Comparison of ENCODE assay signal across 15 mouse cellular contexts in the genomic region with DNA sequence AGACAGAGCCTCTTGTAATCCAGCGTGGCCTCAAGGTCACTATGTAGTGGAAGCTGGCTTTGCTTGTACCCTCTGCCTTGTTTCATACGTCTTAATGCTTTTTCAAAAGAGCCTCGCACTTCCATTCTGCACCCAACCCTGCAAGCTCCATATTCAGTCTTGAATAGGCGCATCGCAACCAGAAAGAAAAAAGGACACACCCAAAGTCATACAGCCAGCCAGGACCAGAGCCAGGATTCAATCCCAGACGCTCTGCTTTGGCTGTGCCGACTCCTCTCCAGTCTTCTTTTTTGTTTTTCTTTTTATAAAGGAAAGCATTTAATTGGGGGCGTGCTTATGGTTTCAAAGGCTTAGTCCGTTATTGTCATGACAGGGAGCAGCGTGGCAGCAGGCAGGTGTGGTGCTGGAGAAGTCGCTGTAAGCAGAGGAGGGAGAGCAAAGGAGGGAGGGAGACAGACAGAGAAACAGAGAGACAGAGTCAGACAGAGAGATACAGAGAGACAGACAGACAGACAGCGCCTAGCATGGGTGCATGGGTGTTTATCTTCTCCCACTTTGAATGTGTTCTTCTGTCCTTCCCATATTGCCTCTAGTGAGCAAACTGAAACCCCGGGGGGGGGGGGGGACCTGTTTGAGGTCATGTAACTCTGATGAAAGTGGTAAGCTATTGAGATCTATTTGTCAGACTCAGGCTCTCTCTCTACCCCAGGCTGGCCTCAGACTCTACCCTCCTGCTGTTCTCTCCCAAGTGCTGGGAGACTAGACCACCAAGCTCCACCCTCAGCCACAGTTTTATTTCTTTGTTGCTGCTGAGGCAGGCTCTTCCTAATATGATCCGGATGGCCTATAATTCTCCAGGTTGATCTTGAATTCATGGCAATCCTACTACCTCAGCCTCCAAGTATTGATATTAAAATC. TPM values are rescaled to one million over a fixed set of nuclear protein-coding genes. Genes with fewer than 3 reads are reported as not detected.
DNase-seq lines count a peak whose midpoint lies in the region; ATAC-seq and TF ChIP-seq lines count a peak whose summit lies in the region.
"Had no signal": no experiment of that assay in that cellular context is flagged by ENCODE, and none has a peak within 500 bp of the region (broad histone marks: within the 10 kb centered on the region; RNA-seq: fewer than 3 reads in every experiment).

No protein-coding gene starts in this region.

- H3K4me1 ChIP-seq in spleen, adult 2 months (ENCODE audit: control insufficient read depth, insufficient read depth, insufficient read length): peaks cover 31% of the 10 kb centered on the region; the same call in 1 of the 2 replicates
- peaks cover 33% of the 10 kb centered on the region for H3K4me1 ChIP-seq in liver, embryonic 16.5 days (ENCODE audit: control insufficient read depth, low read depth, low read length)
- H3K4me1 ChIP-seq in kidney, embryonic 16.5 days (ENCODE audit: insufficient read depth, low read length): no peaks in the 10 kb centered on the region
- 0 out of 2 replicates have a peak, but pooled peaks cover 3% of the 10 kb centered on the region for H3K4me1 ChIP-seq in hindbrain, embryonic 12.5 days

- no peaks in the 10 kb centered on the region for H3K27me3 ChIP-seq in spleen, adult 2 months (ENCODE audit: control insufficient read depth, insufficient read depth, low read length)
- no peaks in the 10 kb centered on the region for H3K27me3 ChIP-seq in liver, embryonic 16.5 days (ENCODE audit: control insufficient read depth, insufficient read depth, low read depth, low read length)
- no peaks in the 10 kb centered on the region; the same call in 1 of the 2 replicates for H3K27me3 ChIP-seq in kidney, embryonic 16.5 days (ENCODE audit: insufficient read depth, low read length)
- H3K27me3 ChIP-seq in hindbrain, embryonic 12.5 days: no peaks in the 10 kb centered on the region
- H3K27me3 ChIP-seq: midbrain, embryonic 12.5 days had no signal

- peak overlapping the region; percentile 97 for H3K27ac ChIP-seq in spleen, adult 2 months (ENCODE audit: insufficient read depth, low read length)
- H3K27ac ChIP-seq in liver, embryonic 16.5 days (ENCODE audit: low read length): peak overlapping the region; percentile 81; the same call in 1 of the 2 replicates
- no peak overlapping the region for H3K27ac ChIP-seq in kidney, embryonic 16.5 days (ENCODE audit: low read length)
- no peak overlapping the region for H3K27ac ChIP-seq in hindbrain, embryonic 12.5 days
- H3K27ac ChIP-seq: heart, adult 2 months; left cerebral cortex, adult 2 months; midbrain, embryonic 12.5 days had no signal

- peak overlapping the region; percentile 52 for H3K4me3 ChIP-seq in spleen, adult 2 months (ENCODE audit: extremely low read depth, insufficient read depth, insufficient read length)
- peak overlapping the region; percentile 5; the same call in 1 of the 2 replicates for H3K4me3 ChIP-seq in liver, embryonic 16.5 days (ENCODE audit: low read depth, low read length)
- H3K4me3 ChIP-seq in kidney, embryonic 16.5 days (ENCODE audit: low read length): no peak overlapping the region
- no peak overlapping the region for H3K4me3 ChIP-seq in hindbrain, embryonic 12.5 days
- H3K4me3 ChIP-seq: heart, adult 2 months; left cerebral cortex, adult 2 months; midbrain, embryonic 12.5 days had no signal

- TF ChIP-seq CTCF in spleen, adult 2 months (IDR thresholded peaks at IDR 0.05; ENCODE audit: extremely low read depth, insufficient read depth, insufficient read length, insufficient replicate concordance): no peak

- TF ChIP-seq POLR2A in spleen, adult 2 months (IDR thresholded peaks at IDR 0.05; ENCODE audit: low read depth, low read length): no peak

- WGBS in spleen, adult 2 months: 47% methylated on average over 14 of the region's 14 CpGs
- WGBS in liver, embryonic 16.5 days (ENCODE audit: insufficient replicate concordance): 33% methylated on average over 14 of the region's 14 CpGs
- WGBS in kidney, embryonic 16.5 days: 58% methylated on average over 14 of the region's 14 CpGs
- WGBS in hindbrain, embryonic 12.5 days: 41% methylated on average over 14 of the region's 14 CpGs

- no peak overlapping the region; the same call in 1 of the 2 replicates for H3K9ac ChIP-seq in liver, embryonic 16.5 days (ENCODE audit: low read depth, low read length)
- H3K9ac ChIP-seq in kidney, embryonic 16.5 days (replicated peaks; ENCODE audit: low read length): no peak overlapping the region
- no peak overlapping the region for H3K9ac ChIP-seq in hindbrain, embryonic 12.5 days
- H3K9ac ChIP-seq: midbrain, embryonic 12.5 days had no signal

- H3K36me3 ChIP-seq in spleen, adult 2 months (ENCODE audit: control insufficient read depth, insufficient read depth, low read length): no peaks in the 10 kb centered on the region
- no peaks in the 10 kb centered on the region for H3K36me3 ChIP-seq in liver, embryonic 16.5 days (ENCODE audit: control insufficient read depth, insufficient read depth)
- no peaks in the 10 kb centered on the region for H3K36me3 ChIP-seq in kidney, embryonic 16.5 days (ENCODE audit: insufficient read depth, low read length)
- H3K36me3 ChIP-seq in hindbrain, embryonic 12.5 days: no peaks in the 10 kb centered on the region
- H3K36me3 ChIP-seq: midbrain, embryonic 12.5 days had no signal

- no peaks in the 10 kb centered on the region for H3K9me3 ChIP-seq in liver, embryonic 16.5 days (replicated peaks; ENCODE audit: control insufficient read depth, low read length)
- H3K9me3 ChIP-seq in kidney, embryonic 16.5 days (ENCODE audit: low read length): no peaks in the 10 kb centered on the region
- no peaks in the 10 kb centered on the region for H3K9me3 ChIP-seq in hindbrain, embryonic 12.5 days (replicated peaks)
- H3K9me3 ChIP-seq: midbrain, embryonic 12.5 days had no signal

- ATAC-seq in liver, embryonic 16.5 days (ENCODE audit: low read depth): no peak
- no peak for ATAC-seq in kidney, embryonic 16.5 days (ENCODE audit: low FRiP score, low TSS enrichment)
- no peak for ATAC-seq in hindbrain, embryonic 12.5 days (ENCODE audit: low FRiP score)

- DNase-seq in gastrocnemius, adult 18-20 months (ENCODE audit: low spot score): peak; percentile 4
- DNase-seq in gastrocnemius, adult 8-10 months (ENCODE audit: low spot score in 2 of 2): no peak
- DNase-seq in spleen, adult 2 months (ENCODE audit: low read depth in 1 of 2, low spot score in 2 of 2): no peak
- DNase-seq in spleen, postnatal 10 days (ENCODE audit: low spot score in 2 of 2): no peak
- DNase-seq in ovary, adult 18-20 months (ENCODE audit: low spot score): no peak
- DNase-seq: adrenal gland, adult 8-10 months; kidney, adult 11 months; right cerebral cortex, adult 18-20 months had no signal

- H3K4me2 ChIP-seq in liver, embryonic 16.5 days (ENCODE audit: low read depth, low read length): peak overlapping the region; percentile 38
- no peak overlapping the region for H3K4me2 ChIP-seq in kidney, embryonic 16.5 days (replicated peaks; ENCODE audit: low read depth, low read length)
- H3K4me2 ChIP-seq in hindbrain, embryonic 12.5 days (replicated peaks): no peak overlapping the region
- H3K4me2 ChIP-seq: midbrain, embryonic 12.5 days had no signal

RNA-seq across cellular contexts. Expression of gene Sash3, which starts 6.6 kb away (rescaled TPM):
- total RNA-seq in gastrocnemius, adult 18-20 months (2021): under 1 TPM; 0.11 to 0.31 TPM
- under 1 TPM in 3 of 4 experiments, not detected in 1; 0.10 to 0.46 (median 0.18) TPM for total RNA-seq in gastrocnemius, adult 8-10 months (2022)
- polyA plus RNA-seq in spleen, adult 2 months (2012; rRNA removed): 100 and 106 TPM in 2 replicates
- 9.6 and 9.7 TPM in 2 replicates for polyA plus RNA-seq in liver, embryonic 16.5 days (2015; fragmentation: Nextera tagmentation; extraction: Ambion mirVana)
- polyA plus RNA-seq in kidney, embryonic 16.5 days (2015; fragmentation: Nextera tagmentation; extraction: Ambion mirVana): 1.7 and 2.0 TPM in 2 replicates
- polyA plus RNA-seq in hindbrain, embryonic 12.5 days (2016; fragmentation: Nextera tagmentation; extraction: Ambion mirVana): 1.0 and 1.6 TPM in 2 replicates

RNA-seq across cellular contexts. Expression of gene Xpnpep2, which starts 31.1 kb away (rescaled TPM):
- under 1 TPM; 0.31 to 0.82 TPM for total RNA-seq in gastrocnemius, adult 18-20 months (2021)
- under 1 TPM; 0.34 to 0.40 (median 0.37) TPM for total RNA-seq in gastrocnemius, adult 8-10 months (2022)
- 0.05 and 0.08 TPM in 2 replicates for polyA plus RNA-seq in spleen, adult 2 months (2012; rRNA removed)
- 0.04 TPM in 1 of 2 replicates, not detected in the other for polyA plus RNA-seq in liver, embryonic 16.5 days (2015; fragmentation: Nextera tagmentation; extraction: Ambion mirVana)
- polyA plus RNA-seq in kidney, embryonic 16.5 days (2015; fragmentation: Nextera tagmentation; extraction: Ambion mirVana): 7.8 and 8.3 TPM in 2 replicates
- 2.3 and 3.3 TPM in 2 replicates for polyA plus RNA-seq in hindbrain, embryonic 12.5 days (2016; fragmentation: Nextera tagmentation; extraction: Ambion mirVana)
- total RNA-seq: common myeloid progenitor, adult 5-6 weeks had no signal

Comparison
In these comparisons a context has a peak if more than half of its experiments do, and no peak if none do; other contexts are left out.
1. H3K27ac ChIP-seq: peak in spleen, adult 2 months (single experiment) and liver, embryonic 16.5 days (single experiment); none in kidney, embryonic 16.5 days (single experiment) and hindbrain, embryonic 12.5 days (single experiment).
2. H3K4me3 ChIP-seq: peak in spleen, adult 2 months (single experiment) and liver, embryonic 16.5 days (single experiment); none in kidney, embryonic 16.5 days (single experiment) and hindbrain, embryonic 12.5 days (single experiment).